Mouse (Mus musculus): ENCODE data around the gene 4931406P16Rik.

DNA sequence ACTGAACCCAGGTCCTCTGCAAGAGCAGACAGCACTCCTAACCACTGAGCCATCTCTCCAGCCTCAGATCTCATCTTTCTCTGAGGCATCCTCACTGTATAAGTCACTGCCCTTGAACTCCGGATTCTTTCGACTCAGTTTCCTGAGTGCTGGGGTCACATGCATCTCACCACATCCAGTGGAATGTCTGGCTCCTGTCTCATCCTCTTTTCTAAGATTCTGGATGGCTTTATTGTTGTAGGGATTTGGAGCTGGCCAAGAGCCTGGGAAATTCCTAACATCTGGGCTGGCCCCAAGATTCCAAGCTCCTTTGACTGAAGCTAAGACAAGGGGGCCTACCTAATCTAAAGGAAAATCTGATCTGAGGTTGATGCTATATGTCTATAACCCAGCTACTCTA is 5.8 kb upstream of the 4931406P16Rik start:
- no peak for TF ChIP-seq POLR2A (IDR thresholded peaks at IDR 0.05; ENCODE audit: low read depth, low read length)
- TF ChIP-seq CTCF (IDR thresholded peaks at IDR 0.05; ENCODE audit: extremely low read depth, insufficient read length, insufficient replicate concordance, low read depth, low read length) = no peak

Measured in small intestine, adult 2 months (tissue).